Mouse (Mus musculus): ENCODE results near the gene Arhgef18. TPM values are rescaled to one million over a fixed set of nuclear protein-coding genes. Genes with fewer than 3 reads are reported as not detected.

Gene Arhgef18
- total RNA-seq, 2 experiments from 2014 or later, result 8.4 to 10.5 TPM

GRCm38 (mm10) chr8:3499751-3500150 lies 106.9 kb downstream of the Arhgef18 start:
- peak; percentile 17 for DNase-seq (ENCODE audit: low spot score)

GRCm38 (mm10) chr8:3500235-3501090 lies 107.7 kb downstream of the Arhgef18 start, which contains the start of gene Mcoln1:
Gene Mcoln1 (plus strand): TSS chr8:3500457.
- peak; percentile 98 for DNase-seq (ENCODE audit: low spot score)

- no peak for DNase-seq (ENCODE audit: low spot score)
Observed at GRCm38 (mm10) chr8:3502217-3502616, 109.4 kb downstream of the Arhgef18 start.

Other genes starting within 250 kb of the Arhgef18 start
- gene Insr, start 113.4 kb upstream of the Arhgef18 start, total RNA-seq (2021), result 10 to 100 TPM; 53.7 to 56.4 TPM
- under 1 TPM in 1 of 2 experiments, not detected in 1; 0.11 TPM for gene A430078G23Rik, start 39.6 kb upstream of the Arhgef18 start, total RNA-seq (2021)
- 1 to 10 TPM; 1.9 to 3.2 TPM for gene Pex11g, start 74.7 kb downstream of the Arhgef18 start, total RNA-seq (2021)
- not detected for gene Tex45, start 77.9 kb downstream of the Arhgef18 start, total RNA-seq (2021)
- 10 to 100 TPM; 39.1 to 39.4 TPM for gene Zfp358, start 100.1 kb downstream of the Arhgef18 start, total RNA-seq (2021)
- gene Mcoln1, start 107.5 kb downstream of the Arhgef18 start, total RNA-seq (2021), result 10 to 100 TPM; 21.5 to 22.5 TPM
- 10 to 100 TPM in 1 of 2 experiments, 1 to 10 TPM in 1; 8.0 to 10.0 TPM for gene Pnpla6, start 122.4 kb downstream of the Arhgef18 start, total RNA-seq (2021)
- not detected for gene C330021F23Rik, start 175.0 kb downstream of the Arhgef18 start, total RNA-seq (2021)
- gene Camsap3, start 194.3 kb downstream of the Arhgef18 start, total RNA-seq (2021), result under 1 TPM; 0.26 to 0.41 TPM
- 10 to 100 TPM; 10.7 to 11.2 TPM for gene Xab2, start 228.3 kb downstream of the Arhgef18 start, total RNA-seq (2021)
- gene Pet100, start 228.5 kb downstream of the Arhgef18 start, total RNA-seq (2021), result 10 to 100 TPM; 84.7 to 91.0 TPM
- gene Pcp2, start 232.5 kb downstream of the Arhgef18 start, total RNA-seq (2021), result not detected
- gene Stxbp2, start 237.9 kb downstream of the Arhgef18 start, total RNA-seq (2021), result 1 to 10 TPM; 3.6 to 4.8 TPM